Mouse (Mus musculus) cerebellum, adult 11 months (tissue): ENCODE results near the gene Wdhd1.
A peak's percentile ranks its signal among the peaks of the same experiment; 100 is the strongest.
"Not testable (repeated sequence)": the region's sequence is repeated elsewhere in the genome, so short reads cannot be mapped to it uniquely, and the experiment has no call there.

Experiments
- DNase-seq: peaks from one replicate; pipeline ENCODE4 v3.0.0; 2022

The Wdhd1 gene

GRCm38 (mm10) chr14:47276637-47277393, at the start of gene Wdhd1, which contains the start of gene Socs4:
Gene Wdhd1 (minus strand): TSS chr14:47276857.
Gene Socs4 (plus strand): TSS chr14:47276931.
- DNase-seq = peak; percentile 94

GRCm38 (mm10) chr14:47325965-47326761, 49.5 kb upstream of the Wdhd1 start:
- no peak for DNase-seq

GRCm38 (mm10) chr14:47321581-47321980, 44.9 kb upstream of the Wdhd1 start:
- DNase-seq = not testable (repeated sequence)

DNA sequence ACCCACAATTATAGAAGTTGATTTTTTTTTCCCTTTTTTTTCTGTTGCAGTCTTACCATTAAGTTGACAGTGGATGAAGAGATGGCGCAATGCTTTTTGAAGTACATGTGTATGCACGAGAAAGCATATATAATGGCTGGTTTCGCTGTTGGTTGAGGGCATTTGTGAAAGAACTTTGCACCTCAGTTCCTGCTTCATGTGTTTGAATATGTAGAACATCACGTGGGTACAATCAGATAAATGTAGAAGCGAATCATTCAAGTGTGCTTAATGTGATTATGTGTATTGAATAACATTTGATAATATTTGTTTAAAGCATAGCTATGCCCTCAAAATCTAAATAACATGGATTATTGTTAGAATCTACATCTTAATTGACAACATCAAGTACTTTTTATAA, 42.7 kb upstream of the Wdhd1 start:
- DNase-seq = no peak

DNA sequence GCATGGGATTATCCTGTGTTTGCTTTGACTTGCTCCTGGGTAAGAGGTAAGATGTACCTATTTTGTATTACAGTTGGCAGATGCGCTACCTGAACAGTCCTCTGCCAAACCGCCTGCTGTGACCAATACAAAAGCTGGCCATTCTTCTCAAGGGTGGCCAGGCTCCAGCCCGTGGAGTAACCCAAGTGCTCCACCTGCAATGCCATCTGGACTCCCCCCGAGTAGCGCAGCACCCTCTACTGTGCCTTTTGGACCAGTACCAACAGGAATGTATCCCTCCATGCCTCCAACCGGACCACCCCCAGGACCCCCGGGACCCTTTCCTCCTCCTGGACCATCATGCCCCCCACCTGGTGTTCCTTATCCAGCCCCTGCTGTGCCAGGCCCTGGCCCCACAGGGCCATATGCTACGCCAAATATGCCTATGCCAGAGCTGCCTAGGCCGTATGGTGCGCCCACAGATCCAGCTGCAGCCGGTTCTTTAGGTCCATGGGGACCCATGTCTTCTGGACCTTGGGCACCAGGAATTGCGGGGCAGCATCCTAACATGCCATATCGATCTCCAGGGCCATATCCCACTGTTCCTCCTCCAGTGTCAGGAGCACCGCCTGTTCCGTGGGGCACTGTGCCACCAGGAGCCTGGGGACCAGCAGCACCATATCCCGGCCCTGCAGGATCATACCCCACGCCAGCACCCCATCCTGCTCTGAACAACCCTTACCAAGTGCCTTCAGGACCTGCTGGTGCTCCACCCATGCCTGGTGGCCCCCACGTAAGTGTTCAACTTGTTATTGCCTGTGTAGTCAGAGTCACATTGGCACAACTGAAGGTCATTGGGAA, 33.9 kb upstream of the Wdhd1 start:
- peak; percentile 87 for DNase-seq

DNA sequence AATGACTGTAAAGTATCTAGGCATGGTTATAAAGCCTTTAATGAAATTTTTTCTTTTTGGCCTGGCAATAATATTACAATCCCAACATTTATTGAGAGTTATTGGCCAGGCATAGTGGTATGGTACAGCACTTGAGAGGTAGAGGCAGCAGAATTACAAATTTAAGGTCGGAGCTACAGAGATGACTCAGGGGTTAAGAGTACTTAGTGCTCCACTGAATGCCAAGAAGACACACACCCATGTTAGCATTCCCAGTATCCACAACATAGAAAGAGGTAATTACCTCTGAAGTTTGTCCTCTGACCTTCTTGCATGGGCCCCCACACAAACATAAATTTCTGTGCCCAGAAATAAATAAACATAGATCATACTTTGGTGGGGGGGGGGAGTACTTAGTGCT, 32.4 kb upstream of the Wdhd1 start:
- no peak for DNase-seq

GRCm38 (mm10) chr14:47307669-47308068, 31.0 kb upstream of the Wdhd1 start:
- no peak for DNase-seq

DNA sequence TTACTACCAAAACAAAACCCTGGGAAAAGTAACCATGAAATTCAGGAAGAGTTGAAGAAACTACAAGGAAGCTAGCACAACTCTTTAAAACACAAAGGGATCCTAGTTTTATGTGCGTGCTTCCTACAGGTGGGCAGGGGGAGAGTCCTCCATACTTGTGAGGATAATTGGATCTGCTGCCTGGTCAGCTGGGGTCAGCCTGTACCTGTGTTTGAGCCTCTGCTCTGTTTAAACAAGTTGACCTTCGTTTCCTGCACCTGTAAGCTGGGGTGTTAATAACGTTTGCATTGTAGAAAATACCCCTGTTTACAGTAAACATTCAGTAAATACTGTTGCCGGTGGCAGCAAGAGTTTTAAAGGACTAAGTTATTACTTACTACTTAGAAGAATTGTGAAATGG, 29.3 kb upstream of the Wdhd1 start:
- DNase-seq = no peak

DNA sequence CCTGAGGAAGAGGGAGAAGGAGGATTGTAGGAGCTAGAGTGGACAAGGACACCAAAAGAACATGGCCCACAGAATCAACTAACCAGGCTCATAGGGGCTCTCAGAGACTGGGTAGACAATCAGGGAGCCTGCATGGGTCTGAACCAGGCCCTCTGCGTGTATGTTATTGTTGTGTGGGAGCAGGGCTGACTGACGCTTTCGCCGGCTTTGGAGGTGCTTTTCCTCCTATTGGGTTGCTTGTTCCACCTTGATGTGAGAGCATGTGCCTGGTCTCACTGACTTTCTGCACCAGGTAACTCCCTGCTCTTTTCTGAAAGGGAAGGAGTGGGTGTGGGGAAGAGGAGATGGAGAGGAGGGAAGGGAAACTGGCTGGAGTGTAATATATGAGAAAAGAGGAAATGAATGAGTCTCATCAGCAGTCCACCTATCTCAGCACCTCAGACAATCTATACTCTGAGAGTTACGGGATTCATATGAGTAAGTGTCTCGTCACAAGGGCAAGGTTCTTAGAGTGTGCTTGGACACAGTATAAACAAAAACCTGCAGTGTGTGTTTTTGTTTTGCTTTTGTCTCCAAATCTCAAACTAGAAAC, 28.3 kb upstream of the Wdhd1 start:
- DNase-seq = no peak

DNA sequence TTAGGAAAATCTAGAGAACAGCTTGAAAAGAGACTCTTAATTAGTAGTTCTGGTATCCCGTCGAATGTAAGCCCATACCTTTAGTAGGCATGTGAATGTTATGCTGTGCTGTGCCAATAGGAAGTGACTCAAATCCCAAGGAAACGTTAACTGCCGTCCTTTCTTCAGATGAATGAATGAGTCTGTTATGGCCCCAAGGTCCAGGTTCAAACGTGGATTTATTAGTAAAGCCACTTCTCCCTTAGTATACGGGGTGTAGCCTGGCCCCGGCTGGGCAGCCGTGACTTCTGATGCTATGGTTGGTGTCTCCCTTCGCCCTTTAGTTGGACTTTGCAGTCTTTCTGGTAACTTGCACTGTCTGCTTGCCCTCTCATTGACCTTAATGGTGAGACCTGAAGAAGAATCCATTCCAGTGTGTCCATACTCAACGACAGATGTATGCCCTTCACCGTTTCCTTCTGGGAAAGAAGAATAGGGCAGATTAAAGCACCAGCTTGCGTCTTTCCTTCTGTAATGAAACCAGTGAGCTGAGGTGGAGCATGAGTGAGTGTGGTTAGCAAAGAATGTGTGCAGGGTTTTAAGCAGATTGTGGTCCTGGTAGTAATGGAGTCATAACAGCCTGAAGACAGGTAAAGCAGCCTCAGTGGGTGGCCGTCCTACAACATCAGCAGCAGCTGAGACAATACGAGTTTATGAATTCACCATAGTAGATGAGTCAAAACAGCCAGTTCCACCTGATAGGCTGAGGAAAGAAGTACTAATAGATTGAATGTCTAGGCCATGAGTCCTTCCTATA, 26.4 kb upstream of the Wdhd1 start:
- no peak for DNase-seq

- no peak for DNase-seq
These were observed 22.2 kb upstream of the Wdhd1 start for GRCm38 (mm10) chr14:47298819-47299261.

DNA sequence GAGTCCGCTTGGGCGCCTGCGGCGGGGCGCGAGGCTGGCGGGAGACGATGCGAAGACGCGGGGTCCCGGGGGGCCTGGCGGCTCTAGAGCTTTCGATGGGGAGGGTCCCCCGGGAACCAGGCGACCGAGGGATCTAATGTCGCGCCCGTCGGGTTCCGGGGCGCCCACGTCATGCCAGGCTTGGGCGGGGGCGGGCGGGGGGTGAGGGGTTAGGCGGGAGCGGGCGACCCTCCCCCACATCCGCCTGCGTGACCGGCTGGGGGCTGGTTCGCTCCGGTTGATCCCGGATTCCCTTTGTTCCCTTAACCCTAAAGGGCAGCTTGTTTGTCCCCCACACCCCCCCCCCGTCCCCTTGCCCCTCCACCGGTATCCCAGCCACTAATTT, 21.7 kb upstream of the Wdhd1 start:
- no peak for DNase-seq

GRCm38 (mm10) chr14:47297785-47298407, 21.2 kb upstream of the Wdhd1 start, which contains the start of gene Mapk1ip1l:
Gene Mapk1ip1l (plus strand): TSS chr14:47298266.
- peak; percentile 87 for DNase-seq

- no peak for DNase-seq
These were observed 19.6 kb upstream of the Wdhd1 start for GRCm38 (mm10) chr14:47296232-47296631.

- no peak for DNase-seq
These were observed 17.5 kb upstream of the Wdhd1 start for GRCm38 (mm10) chr14:47294136-47294535.

- DNase-seq = no peak
These were observed 15.1 kb upstream of the Wdhd1 start for GRCm38 (mm10) chr14:47291772-47292171.

GRCm38 (mm10) chr14:47287021-47287420, 10.4 kb upstream of the Wdhd1 start:
- no peak for DNase-seq

DNA sequence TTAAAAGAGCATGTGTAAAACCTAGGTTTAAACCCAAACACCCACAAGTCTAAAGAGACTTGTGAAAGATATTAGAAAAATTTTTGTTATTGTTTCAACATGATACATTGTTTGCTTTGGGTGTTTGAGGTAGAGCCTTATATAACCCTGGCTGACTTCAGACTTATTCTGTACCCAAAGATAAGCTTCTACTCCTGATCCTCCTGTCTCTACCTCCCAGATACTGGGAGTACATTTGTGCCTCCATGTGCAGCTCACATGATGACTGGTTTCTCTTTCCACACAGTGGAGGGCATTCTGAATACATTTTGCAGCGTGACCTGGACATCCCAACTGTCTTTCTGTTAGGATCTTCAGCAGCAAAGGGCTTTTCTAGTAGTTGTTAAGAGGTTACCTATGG, 9.6 kb upstream of the Wdhd1 start:
- DNase-seq = no peak

DNA sequence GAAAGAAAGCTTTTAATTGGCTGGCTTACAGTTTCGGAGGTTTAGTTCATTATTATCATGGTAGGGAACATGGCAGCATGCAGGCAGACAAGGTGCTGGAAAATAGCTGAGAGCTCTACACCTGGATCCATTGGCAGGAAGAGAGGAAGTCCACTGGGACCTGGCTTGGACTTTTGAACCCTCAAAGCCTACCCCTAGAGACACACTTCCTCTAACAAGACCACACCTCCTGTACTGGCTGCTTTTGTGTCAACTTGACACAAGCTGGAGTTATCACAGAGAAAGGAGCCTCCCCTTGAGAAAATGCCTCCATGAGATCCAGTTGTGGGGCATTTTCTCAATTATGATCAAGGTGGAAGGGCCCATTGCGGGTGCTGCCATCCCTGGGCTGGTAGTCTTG, 8.6 kb upstream of the Wdhd1 start:
- DNase-seq = no peak

DNA sequence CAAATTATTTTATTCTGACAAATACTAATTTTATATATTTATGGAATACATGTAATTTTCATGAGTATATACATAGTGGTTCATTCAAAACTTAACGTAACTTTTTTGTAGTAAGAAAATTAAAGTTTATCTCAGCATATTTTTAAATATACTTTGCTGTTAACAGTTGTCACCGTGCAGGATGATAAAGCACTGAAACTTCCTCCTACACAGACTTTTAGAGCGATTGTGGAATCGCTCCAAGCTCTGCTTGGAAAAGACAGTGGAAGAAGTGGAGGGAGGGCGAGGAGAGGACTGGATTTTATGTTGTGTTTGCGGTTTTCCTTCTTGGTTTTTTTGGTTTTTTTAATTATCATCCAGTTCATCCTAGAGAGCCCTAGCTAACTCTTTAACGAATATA, 6.9 kb upstream of the Wdhd1 start:
- no peak for DNase-seq

DNA sequence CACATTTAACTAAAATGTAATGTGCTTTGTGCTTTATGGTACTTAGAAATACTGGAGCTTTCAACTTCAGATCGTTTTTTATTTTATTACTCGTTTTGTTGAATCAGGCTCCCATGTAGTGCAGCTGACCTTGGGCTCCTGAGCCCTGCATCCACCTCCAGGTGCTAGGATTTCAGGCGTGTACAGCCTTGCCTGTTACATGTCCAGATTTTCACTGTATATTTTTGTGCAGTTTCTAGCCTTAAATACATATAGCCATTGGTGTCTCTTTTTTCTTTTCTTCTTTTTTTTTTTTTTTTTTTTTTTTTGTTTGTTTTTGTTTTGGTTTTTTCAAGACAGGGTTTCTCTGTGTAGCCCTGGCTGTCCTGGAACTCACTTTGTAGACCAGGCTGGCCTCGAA, 4.9 kb upstream of the Wdhd1 start:
- no peak for DNase-seq
